Mouse (Mus musculus) Muller cell, postnatal 12 days (primary cell): ENCODE measurements around the gene Dcdc2c.

Experiments used
- DNase-seq: peaks from one replicate; pipeline ENCODE4 v3.0.0-alpha.2; 2015; ENCODE audit errors: inconsistent ontology term

The Dcdc2c gene

DNA sequence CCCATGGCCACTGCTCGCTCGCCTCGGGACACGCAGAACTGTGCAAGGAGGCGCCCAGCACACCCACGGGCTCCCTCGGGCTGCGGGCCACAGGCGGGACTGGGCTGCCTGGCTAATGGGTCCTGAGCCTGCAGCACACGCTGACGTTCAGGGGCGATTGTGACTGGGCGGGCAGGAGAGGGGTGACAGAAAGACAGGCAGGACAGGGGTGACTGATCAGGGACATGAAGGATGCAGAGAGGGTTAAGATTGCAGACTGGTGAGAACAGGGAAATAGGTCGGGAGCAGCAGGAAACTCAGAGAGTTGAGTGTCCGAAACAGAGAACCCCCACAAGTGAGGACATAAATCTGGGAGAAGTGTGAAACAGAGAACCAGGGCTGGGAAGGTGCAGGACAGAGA lies at the start of gene Dcdc2c:
TSS of gene Dcdc2c (minus strand) at position 101 of the 400 bp plus-strand sequence.
- DNase-seq, result no peak

DNA sequence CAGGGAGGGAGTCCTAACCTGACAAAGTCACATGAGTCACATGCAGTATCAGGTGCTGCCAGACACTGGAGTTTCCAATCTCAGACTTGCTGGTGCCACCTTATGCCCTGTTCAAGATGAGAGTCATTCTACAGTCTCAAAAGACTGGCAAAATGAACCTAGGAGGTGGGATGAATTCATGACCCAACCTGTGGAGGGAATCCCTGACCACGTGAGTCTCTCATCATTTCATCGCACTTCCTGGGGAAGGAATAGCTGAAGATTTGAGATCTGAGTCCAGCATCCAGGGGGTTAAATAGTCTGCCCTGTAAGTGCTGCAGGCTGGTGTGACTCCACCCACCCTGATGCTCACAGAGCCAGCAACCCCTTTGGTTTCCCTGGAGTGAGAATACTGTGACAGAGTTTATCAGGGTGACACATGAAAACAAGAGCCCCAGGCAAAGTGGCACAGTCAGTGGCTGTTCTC lies 46.4 kb upstream of the Dcdc2c start:
- DNase-seq, result no peak

DNA sequence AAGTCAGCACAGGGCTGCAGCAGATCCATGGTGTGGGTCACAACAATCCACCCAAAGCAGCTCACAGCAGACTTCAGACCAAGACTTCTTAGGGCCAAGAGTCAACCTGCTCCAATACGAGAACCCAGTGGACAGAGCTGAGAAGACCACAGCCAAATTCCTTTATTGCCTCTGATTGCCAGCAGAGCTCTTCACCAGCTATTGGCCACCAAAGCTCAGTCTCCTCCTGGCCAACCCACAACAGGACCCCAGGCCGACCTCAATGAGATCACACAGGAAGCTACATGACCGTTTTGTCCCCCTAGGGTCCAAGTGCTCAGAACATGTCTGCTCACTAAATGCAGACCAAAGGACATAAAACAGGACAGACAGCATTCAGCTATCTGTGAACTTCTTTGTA lies 45.9 kb upstream of the Dcdc2c start:
- DNase-seq, result no peak

DNA sequence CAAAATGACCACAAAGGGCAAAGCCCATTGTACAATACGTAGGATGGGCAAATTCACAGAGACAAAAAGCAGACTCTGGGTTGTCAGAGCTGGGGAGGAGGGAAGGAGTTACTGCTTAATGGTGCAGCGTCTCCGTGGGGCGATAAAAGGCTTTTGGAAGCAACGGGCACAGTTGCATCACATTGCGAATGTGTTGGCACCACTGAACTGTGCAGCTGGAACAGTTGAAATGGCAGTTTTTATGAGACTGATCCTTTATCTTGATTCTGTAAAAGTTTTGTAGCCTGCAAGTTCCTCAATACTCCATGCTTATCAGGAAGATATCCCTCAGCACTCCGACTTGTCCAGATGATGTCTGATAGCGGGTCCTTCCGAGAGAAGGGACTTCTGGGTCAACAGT lies 45.5 kb upstream of the Dcdc2c start:
- DNase-seq, result no peak

DNA sequence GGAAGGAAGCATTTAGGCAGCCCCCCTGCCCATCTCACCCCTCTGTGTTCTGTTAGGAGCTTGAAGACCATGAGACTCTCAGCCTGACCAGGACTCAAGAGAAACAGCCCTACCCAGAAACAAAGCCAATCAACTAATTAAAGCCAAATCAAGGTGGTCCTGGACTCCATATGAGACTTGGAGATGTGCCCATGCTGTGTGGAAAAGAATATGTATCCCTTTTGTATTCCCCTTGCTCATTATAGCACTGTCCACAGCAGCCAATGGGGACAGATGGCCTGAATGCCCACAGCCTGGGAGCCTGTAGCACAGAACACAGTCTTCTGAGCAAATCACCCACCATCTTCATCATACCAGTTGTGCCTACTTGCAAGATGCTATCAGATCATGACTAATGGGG lies 44.7 kb upstream of the Dcdc2c start:
- no peak for DNase-seq

DNA sequence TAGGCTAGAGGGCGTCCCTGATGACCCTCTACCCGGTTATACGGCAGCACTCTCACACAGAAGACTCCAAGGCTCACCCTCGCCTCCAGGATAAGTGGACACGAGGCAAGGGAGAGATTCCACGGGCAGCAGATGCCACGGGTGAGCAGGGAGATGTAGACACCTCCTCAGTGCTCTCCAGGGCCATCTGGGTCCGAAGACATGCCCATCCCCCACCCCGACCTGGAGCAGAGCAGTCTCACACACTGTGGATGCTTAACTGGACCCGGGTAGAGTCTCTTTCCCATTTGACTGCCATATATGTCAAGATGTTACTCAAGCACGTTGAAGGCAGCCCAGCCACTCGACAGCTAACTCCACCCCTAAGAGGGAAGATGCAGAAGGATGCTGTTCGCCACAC lies 38.2 kb upstream of the Dcdc2c start:
- no peak for DNase-seq

DNA sequence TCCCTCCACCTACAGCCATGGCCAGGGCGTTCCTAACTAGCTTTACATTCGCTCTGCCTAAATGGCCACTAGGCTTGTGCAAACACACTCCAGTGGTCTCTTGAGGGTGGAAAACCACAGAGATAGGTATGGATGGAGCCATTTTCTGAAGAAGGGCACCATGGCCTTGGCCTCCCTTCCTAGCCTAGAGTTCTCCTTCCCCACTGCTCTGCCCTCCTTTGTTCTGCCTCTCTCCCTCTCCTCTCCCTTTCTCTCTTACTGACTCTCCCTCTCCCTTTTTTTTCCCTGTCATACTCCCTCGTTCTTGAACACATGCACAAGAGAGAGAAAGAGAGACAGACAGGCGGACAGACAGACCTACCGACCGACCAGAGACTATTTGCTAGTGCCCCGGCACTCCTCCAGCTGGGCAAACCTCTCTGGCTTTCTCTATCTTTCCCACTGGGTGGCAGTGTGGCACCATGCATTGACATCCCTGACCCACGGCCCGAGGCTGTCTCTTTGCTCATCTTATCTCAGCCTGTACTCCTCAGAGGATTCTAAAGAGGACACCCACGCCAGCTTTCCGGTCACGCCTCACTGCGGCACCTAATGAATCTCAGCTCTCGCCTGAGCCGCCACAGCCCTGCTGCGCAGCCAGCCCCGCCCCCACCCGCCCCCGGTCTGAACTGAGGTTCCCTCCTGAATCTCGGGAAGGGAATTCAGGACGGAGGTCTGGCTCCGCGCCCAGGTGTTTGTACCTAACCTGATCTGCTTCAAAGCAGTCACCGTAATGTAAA lies 37.1 kb upstream of the Dcdc2c start:
- DNase-seq, result peak; percentile 83

DNA sequence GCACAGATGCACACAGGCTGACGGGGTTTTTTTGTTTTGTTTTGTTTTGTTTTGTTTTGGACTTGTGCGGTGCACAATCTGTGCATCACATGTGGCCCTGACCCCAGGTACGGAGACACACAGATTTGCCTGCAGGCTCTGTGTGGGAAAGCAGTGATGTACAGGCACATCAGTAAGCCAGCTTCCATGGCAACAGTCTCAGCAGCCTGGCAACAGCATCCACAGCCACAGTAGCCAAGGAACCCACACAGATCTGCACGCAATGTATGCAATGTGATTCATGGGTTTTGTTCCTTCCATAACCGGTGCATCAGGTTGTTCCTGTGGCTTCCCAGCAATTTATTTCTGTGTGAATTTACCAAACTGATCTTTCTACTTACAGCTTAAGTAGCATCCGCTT lies 35.8 kb upstream of the Dcdc2c start:
- no peak for DNase-seq

DNA sequence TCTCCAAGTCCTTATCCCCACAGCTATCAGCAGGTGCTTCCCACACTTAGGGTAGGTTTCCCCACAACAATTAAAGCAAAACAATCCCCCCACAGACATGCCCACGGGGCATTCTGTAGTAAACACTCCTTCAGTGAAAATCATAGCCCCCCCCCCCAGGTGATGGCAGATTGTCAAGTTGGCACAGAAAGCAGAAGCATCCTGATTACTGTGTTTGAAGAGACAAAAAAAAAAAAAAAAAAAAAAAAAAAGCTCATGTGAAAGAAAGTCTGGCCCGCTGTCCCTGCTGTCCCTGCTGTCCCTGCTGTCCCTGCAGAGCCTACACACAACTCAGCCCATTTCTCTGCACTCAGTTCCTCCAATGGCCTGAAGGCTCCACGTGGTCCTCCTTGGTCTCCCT lies 31.8 kb upstream of the Dcdc2c start:
- DNase-seq, result no peak

DNA sequence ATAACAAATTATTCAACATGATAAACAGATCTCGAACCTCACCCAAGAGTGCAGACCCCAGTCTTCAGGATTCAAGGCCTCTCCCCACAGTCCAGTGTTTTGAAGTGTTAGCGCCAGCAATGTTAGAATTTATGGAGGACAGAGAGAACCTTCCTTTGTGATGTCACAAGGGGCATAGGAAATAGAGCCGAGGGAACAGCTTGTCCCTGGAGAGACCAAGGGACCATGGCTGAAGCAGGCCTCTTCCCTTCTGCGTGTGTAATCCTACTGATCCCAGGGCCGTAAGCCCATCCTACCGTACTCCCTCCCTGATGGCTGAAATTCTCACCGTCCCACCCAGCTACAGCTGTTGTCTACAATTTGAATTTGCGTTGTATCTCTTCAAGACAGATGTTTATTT lies 30.2 kb upstream of the Dcdc2c start, which contains the start of gene Allc:
TSS of gene Allc (minus strand) at position 101 of the 400 bp plus-strand sequence.
- DNase-seq, result no peak

DNA sequence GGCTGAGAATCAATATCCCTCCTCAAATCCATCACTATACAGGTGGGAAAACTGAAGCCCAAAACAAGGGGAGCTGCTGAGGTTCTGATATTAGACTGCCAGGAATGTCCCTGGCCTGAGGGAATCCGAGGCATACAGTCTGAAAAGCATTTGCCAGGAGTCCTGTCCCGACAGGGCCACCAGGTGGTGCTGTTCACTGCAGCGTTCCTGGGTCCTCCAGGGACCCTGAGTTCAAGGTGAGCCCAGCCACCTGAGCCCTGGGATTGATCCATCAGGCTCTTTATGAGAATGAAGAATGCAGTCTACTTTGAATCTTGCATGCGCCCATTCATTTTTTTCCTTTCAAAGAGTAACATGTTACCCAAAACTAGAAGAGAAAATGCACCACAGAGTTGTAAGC lies 26.9 kb upstream of the Dcdc2c start:
- no peak for DNase-seq

DNA sequence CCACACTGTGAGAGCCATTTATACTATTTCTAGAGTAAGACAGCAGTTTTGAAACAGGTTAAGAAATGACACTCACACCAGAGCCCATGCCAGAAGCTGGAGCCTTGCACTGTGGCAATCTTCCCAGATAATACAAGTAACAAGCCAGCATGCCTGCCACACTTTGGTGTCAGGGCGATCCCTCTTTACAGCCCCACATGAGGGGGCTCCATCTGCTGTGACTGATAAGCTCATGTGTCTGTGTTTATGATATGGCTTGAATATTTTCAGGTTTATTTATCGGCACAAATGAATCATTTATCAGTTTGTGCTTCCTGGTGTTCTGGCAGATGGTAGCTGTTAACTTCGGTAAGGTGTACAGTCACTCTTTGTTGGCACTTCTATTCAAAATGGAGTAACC lies 25.9 kb upstream of the Dcdc2c start:
- DNase-seq, result no peak

DNA sequence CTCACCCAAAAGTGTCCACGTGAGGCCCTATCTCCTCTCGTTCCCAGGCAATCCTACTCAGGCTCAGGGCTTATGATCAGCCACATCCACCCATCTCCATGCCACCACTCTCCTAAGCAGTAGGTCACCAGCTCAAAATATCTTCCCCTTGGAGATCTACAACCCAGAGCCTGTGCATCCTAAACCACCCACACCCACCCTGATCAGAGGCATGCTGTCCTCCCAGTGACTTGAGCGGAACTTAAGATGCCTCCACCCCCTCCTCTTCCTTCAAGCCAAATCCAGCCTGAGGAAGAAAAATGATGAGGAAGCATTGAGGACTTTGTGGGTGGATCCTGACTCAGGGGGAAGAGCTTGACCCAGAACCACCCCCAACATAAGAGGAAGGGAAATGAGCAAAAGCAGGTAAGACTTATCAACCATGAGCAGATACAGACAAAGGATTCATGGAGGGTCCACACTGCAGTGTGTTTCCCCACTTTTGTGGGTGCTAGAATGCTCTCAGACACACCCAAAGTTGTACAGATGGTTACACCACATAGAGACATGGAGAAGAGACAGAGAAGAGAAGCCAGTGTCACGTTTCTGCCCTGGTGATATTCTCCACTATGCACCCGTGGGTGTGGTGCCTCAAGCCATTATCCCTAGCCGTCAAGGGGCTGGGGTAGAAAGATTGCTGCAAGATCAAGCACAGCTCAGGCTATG lies 23.3 kb upstream of the Dcdc2c start:
- no peak for DNase-seq

DNA sequence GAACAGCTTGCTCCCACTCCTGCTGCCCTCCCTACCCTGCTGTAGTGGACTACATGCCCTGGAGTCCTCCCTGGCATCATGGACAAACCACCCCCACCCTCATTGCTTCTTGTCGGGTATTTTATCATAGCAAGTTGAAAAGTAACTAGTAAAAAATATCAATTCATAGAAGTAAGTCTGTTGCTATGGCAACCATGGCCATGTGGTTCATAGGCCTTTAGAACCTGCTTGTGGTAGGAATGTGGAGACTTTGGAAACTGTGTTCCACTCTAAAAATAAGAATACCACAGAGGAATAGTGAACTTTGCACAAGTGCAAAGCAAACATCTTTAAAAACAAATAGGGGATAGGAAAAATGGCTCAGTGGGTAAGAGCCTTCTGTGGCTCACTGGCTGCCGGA lies 20.0 kb upstream of the Dcdc2c start:
- DNase-seq, result no peak

DNA sequence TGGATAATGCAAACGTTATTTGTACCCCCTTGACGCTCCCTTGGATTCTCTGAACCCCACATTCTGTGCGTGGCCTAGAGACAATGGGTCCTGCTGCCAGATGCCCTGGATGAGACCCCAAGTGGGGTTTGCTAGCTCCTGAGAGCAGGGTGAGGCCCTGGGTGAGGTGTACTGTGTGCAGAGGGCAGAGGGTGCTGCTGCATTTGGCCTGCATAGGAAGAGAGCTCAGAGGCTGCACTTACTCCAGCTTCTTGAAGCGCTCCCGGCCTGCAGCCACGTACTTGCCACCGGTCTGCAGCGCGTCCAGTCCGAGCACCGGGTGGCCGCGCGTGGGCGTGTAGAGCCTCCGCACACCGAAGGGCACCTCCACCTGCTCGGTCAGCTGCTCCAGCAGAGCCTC lies 424 bp downstream of the Dcdc2c start:
- no peak for DNase-seq

DNA sequence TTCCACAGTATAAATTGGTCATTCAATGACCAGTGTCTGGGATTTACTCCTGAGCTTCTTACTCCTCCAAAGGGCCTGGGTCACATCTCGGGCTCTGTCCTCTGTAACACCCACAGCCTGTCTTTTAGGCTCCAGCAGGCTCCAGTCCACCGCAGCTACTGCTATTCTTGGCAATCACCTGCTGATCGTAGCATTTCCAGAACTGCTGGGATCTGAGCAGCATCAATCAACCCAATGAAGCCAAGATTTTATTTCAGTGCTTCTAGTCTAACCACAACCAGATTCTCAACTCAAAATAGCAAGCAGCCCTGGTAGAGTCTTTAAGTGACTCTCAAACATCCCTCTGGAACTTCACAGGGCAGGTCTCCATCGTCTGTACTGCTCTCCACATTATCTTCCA lies 3.3 kb downstream of the Dcdc2c start:
- no peak for DNase-seq

DNA sequence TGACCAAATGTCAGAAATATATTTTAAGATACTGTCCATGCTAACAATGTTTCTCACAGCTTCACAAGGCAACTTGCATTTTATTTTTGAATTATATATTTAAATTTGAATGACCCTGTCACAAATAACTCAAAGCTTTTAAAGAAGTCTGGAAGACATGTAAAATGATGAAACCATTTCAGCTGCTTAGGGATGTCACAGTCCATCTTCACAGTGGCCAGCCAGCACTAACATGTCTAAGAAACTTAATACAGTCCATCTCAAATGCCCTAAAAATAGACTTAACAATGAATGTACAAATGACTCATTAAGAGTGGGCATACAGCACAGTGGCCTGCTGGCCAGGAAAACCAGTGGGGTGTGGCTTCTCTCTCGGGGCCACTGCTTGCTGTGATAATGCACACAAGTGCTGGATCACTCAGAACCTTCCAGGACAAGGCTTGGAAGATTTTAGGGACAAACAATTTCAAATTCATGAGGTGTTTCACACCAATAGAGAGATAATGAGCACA lies 37.9 kb downstream of the Dcdc2c start:
- DNase-seq, result peak; percentile 51

DNA sequence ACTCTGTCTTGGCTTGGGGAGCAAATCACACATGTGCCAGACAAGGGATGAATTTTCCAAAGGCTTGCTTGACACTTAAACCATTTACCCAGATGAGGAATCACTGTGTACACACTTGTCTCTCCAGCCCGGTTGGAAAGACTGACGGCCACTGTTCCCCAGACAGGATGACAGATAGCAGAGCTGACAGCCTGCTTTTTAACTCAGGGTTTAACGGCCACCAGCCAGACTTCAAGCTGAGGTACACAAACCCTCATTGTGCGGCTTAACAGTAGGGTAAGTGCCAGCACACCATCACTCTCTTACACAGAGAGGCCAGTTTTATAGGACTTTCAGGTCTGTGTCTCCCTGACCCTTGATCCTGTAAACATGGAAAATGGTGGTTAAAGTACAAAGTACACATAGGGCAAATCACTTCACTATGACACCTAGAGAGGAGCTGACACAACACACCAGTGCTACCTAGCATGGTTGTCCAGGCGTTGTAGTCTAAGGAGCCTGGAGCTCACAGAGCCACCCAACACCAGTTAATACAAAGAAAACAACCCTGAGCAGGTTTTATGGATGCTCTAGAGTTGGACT lies 42.4 kb downstream of the Dcdc2c start:
- DNase-seq, result no peak

DNA sequence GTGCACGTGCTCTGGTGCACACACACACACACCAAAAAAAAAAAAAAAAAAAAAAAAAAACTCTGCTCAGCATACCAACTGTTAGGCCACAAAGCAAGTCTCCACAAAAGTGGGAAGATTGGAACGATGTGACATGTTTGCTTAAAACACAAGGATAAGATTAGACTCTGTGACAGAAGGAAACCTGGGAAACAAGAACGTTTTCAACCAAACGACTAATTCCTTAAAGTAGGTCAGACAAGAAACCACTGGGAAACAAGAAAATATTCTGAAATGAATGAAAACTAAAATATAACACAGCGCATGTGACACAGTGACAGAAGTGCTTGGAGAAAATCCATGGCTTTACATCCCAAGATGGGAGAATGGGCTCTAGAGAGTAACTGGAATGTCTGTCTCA lies 57.9 kb downstream of the Dcdc2c start:
- DNase-seq, result no peak

DNA sequence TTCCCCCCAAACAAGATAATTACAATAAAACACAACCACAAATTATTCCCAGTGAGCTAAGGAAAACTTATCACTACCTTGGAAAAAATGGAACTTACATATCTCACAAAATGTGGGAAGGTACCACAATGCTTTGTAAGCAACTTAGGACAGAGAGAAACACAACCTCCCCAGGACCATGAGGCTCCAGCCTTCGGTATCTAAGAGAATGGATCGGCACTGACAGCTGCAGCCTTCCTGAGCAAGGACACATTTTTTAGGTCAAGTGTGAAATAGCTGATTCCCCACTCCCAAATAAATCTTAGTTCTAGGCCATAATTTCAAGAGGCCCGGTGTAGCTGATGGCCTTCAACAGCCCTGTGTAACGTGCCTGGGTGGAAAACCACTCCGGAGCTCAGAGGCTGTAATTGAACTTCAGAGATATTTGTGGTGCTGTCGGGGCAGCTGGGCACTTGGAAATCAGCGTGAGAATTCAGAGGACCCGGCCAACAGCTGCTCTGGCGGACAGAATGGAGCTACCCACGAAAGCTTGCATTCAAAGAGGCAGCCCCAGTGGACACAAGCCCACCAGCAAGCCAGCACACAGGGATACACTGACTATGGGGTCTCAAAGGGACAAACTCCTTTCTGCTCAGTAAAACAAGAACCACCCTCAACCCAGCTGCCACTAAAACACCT lies 69.6 kb downstream of the Dcdc2c start:
- no peak for DNase-seq

DNA sequence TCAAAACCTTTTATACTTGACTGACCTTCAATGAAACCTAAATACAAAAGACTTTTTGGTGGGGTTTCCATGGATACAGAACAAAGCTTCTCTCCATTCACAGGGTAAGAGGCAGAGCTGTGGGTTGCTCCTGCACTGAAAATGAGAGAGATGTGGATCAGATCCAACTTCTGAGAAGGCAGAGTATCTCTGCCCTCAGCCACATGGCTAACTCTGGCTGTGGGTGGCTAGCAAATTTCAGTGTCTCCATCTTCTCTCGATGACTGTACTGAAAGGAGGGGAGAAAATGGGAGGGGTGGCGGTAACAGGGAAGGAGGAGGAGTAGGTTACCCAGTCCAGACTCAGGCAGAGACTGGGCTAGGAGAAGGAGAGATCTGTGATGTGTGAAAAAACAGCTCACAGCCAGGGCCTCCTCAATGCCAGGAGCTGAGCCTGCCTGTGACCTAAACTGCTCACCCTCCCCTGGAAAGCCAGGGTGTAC lies 91.2 kb downstream of the Dcdc2c start:
- DNase-seq, result peak; percentile 91

DNA sequence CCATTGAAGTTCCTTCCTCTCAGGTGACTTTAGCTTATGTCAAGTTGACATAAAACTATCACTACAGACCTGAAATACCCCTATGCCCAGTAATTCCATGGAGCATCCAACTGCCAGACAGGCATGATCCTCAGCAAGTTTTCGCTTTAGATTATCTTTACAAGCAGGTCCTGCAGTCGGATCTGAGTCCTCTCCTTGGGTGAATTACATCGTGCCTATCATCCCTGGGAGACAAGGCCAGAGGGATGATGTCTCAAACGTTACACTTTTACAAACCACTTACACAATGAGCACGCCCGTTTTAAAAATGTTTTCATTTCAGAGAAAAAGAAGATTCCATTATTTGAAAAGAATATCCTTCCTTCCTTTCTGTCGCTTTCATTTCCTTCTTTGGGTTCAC lies 91.7 kb downstream of the Dcdc2c start:
- no peak for DNase-seq
